Mouse (Mus musculus) right cerebral cortex, adult 18-20 months (tissue): ENCODE measurements around the gene Hnrnpr.
A peak's percentile ranks its signal among the peaks of the same experiment; 100 is the strongest.

Experiments used
- DNase-seq: peaks from one replicate; pipeline ENCODE4 v3.0.0; 2022; ENCODE audit warnings: mixed read lengths

Gene Hnrnpr

GRCm38 (mm10) chr4:136310229-136311041, at the start of gene Hnrnpr:
Gene Hnrnpr, plus strand, starts transcription at chr4:136310942.
- DNase-seq: peak; percentile 98

- DNase-seq: no peak
Observed at GRCm38 (mm10) chr4:136261912-136262311, 48.8 kb upstream of the Hnrnpr start.

- no peak for DNase-seq
Observed at GRCm38 (mm10) chr4:136263555-136263954, 47.2 kb upstream of the Hnrnpr start.

- no peak for DNase-seq
Observed at GRCm38 (mm10) chr4:136266716-136267343, 43.9 kb upstream of the Hnrnpr start.

DNA sequence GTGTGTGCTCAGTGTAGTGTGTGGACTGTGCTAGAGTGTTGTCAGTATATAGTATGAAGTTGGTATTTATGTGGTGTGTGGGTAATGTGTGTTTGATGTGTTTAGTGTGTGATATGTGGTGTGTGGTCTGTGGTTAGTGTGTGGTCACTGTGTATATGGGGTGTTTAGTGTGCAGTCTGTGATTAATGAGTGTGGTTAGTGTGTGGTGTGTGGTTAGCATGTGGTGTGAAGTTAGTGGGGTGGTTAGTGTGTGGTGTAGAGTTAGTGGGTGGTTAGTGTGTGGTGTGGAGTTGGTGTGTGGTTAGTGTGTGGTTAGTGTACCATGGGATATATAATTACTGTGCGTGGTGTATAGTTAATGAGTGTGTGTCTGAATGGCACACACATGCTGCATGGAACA, 41.8 kb upstream of the Hnrnpr start:
- DNase-seq: no peak

GRCm38 (mm10) chr4:136270648-136271047, 40.1 kb upstream of the Hnrnpr start:
- DNase-seq: no peak

DNA sequence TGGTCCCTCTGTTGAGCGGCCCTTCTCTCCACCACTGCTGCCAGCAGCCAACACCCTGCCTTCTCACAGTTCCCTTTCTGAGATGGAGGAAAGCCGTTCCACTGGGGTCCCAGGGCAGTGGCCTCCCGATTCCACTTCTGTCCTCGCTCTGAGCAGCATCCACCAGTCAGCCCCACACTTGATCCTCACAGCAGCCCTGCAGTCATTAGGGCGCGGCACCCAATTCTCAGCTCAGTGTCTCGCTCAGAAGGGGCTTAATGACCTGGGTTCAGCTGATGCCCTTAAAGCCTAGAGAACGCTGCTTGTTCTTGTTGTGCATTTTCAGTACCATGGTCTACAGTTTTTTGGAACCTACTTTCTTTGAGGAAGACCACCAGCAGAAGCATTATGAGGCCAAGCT, 29.6 kb upstream of the Hnrnpr start:
- DNase-seq: no peak

GRCm38 (mm10) chr4:136281611-136282010, 29.1 kb upstream of the Hnrnpr start:
- peak; percentile 83 for DNase-seq

GRCm38 (mm10) chr4:136282621-136283480, 27.9 kb upstream of the Hnrnpr start:
- DNase-seq: no peak

DNA sequence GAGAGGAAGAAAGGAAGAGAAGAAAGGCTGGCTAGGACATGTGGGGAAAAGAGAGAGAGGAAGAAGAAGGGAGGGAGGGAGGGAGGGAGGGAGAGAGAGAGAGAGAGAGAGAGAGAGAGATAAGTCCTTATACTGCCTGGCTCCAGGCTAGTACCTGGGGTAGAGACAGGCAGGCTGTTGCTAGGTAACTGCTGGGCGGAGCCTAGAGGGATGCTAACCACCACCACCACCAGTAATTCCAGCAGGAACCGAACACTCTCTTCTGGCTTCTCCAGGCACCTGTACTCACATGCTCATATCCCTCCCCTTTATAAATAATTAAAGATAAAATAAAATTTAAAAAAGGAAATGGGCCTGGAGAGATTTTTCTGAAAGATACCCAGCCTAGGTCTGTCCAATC, 27.0 kb upstream of the Hnrnpr start:
- DNase-seq: peak; percentile 30

GRCm38 (mm10) chr4:136284455-136284854, 26.3 kb upstream of the Hnrnpr start, which contains the start of gene Zfp46:
Gene Zfp46, plus strand, starts transcription at chr4:136284683.
- peak; percentile 89 for DNase-seq

DNA sequence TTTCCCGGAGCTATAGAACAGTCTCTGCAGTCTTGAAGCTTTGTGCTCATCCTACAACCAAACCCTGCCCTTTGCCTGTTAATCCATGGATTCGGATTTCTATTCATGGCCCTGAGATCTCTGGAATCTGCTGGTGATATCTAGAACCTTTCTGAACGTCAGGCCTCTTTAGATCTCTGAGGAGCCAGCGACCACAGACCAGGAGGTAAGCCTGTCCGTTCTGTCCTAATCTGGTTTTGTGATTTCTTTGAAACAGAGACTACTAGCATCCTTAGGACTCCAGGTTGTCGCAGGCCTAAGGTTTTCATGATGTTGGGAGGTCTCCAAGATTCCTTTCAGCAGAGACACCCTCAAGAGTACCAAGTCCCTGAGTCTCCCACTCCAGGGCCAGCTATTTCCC, 25.9 kb upstream of the Hnrnpr start:
- DNase-seq: no peak

DNA sequence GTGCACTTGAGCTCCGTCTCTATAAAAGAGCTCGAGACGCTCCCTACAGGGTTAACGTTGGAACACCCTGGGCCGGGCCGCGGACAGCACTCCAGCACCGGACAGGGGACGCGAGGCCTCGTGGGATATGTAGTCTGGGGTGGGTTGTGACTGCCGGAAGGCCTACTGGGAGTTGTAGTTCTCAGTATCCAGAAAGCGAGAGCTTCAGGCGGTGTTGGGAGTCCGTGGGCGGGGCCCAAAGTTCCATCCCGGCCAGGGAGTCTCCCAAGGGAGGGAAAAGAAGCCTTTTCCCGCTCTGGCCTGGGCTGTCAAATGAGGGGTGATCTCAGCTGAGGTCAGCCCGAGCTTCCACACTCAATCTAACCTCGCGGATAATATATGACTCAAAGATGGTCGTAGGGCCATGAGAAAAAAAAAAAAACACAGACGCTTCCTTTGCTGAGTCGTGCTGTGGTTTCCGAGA, 25.4 kb upstream of the Hnrnpr start:
- DNase-seq: peak; percentile 97

DNA sequence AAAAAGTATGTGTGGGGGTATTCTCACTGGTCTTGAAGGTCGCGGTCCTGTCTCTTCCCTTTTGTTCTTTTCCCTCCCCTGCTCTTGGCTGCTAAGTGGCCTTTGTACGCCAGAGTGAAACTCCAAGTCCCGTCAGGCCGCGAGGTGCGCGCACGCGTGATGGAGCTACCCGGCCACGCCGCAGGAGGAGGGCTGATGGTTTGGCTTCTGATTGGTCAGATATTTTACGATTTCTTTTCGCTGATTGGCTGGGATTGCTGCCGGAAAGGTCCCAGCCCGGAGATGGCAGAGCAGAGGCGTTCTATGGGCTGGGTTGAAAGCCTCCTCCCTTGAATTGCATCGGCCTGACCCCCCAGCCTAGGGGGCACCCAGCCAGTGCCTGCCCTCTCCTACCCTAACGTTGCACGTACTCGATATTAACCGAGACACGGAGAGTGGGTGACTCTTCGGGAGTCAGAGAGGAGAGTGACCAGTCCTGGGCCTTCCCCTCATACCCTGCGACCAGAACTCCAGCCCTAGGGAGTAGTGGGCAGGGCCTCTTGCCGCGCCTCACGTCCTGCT, 24.9 kb upstream of the Hnrnpr start:
- DNase-seq: peak; percentile 98

GRCm38 (mm10) chr4:136289918-136290780, 20.6 kb upstream of the Hnrnpr start:
- no peak for DNase-seq

DNA sequence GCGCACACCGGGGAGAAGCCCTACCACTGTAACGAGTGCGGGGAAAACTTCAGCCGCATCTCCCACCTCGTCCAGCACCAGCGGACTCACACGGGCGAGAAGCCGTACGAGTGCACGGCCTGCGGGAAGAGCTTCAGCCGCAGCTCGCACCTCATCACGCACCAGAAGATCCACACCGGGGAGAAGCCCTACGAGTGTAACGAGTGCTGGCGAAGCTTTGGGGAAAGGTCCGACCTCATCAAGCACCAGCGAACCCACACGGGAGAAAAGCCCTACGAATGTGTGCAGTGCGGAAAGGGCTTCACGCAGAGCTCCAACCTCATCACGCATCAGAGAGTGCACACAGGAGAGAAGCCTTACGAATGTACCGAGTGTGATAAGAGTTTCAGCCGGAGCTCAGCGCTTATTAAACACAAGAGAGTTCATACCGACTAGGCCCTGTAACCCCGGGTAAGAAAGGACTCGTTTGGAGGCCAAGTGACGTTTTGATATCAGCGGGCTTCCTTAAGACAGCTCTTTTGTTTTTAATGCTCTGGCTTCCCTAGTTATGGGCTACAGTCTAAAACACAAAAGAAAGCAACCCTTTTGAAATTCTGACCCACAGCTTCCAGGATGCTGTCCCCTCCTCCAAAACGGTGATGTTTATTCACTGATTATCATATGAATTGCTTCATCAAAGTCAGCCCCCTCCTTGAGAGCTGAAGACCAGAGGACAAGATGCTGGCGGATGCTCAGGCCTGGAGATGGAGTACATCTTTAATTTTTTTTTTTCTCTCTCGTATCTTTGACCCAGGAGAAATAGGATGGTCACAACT, 19.8 kb upstream of the Hnrnpr start:
- DNase-seq: no peak

DNA sequence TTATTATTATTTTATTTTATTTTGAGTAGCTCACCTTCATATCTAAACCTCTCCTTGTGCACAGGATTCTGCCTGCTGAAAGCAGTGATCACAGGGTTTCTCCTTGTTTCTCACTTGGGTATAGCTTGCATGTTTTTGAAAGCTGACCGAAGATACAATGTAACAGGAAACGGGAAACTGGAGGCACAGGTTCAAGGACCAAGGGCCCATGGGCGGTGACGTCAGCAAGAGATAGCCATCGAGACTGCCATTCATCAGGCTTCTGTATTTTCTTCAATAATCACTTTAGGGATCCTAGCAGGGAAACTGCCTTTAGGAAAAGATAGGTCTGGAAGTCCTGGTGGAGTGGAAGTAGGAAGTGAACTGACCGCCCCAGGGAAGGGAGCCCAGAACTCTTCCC, 19.1 kb upstream of the Hnrnpr start:
- DNase-seq: no peak

DNA sequence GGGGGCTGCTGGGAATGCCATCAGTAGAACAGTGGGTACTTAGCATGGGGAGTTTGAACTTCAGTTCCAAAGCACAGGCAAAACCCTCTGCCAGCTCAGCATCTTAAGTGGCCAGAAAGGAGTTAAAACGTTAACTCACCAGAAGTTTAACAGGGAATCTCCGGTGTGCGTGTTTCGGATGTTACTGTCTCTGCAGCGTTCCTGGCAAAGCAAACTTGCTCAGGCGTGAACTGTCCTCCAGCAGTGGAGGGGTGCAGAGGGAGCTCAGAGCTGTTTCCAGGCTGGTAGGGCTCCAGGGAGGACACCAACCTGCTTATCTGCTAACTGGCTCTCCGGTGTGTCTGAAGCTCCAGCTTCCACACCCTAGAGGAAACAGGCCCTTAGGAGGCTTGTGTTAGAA, 14.8 kb upstream of the Hnrnpr start:
- no peak for DNase-seq

DNA sequence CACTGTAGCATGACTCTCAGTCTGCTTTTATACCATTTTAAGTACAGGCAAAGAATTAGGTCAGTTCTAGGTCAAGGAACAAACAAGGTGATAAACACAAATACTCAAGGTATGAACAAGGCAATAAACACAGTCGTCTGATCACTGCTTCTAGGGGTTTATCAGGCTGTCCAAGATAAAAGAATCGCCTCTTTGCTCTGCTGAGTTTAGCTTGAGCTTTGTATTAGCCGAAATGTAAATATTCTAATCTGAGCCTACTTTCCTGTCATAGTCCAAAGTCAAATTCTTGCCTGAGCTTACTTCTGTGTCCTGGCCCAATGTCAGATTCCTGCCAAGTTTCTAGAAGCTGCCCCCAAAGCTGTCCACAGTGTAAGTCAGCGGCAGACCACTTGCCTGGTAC, 8.3 kb upstream of the Hnrnpr start:
- no peak for DNase-seq

GRCm38 (mm10) chr4:136304181-136304580, 6.6 kb upstream of the Hnrnpr start:
- DNase-seq: no peak

- DNase-seq: no peak
Observed at GRCm38 (mm10) chr4:136308355-136308754, 2.4 kb upstream of the Hnrnpr start.
